Mouse (Mus musculus) embryonic stem cell, embryonic (primary cell): ENCODE measurements around the gene Trim9.

ENCODE experiments used
- CTCF ChIA-PET, 4 experiments: fragments of 300-600 bp in 2 of 4; fragments of 350-600 bp in 2 of 4; sonication (Branson Sonifier 250); formaldehyde crosslinking; loops; one replicate each; lab custom pipeline; 2022; ENCODE audit warnings: inconsistent platforms in 2 of 4; lab: Charles Lee
- POLR2A ChIA-PET, 4 experiments: fragments of 300-600 bp in 2 of 4; fragments of 350-600 bp in 2 of 4; sonication (Branson Sonifier 250); formaldehyde crosslinking; loops; one replicate each; lab custom pipeline; 2022; ENCODE audit warnings: antibody characterized with exemption in 4 of 4, inconsistent platforms in 1 of 4; lab: Charles Lee

Gene Trim9

GRCm38 (mm10) chr12:70283116-70283731 is 64.2 kb downstream of the Trim9 start:
- CTCF ChIA-PET: no interaction called here
- POLR2A ChIA-PET: no interaction called here

GRCm38 (mm10) chr12:70280930-70281329 is 66.5 kb downstream of the Trim9 start:
- CTCF ChIA-PET: interaction anchor here in 1 of 4 experiments (0.6 kb wide), 2 partner anchors 198 to 534 kb away, joined by 4 read pairs; no protein-coding TSS in a partner anchor
- POLR2A ChIA-PET: interaction anchor here in 2 of 4 experiments (0.7 to 1.3 kb wide), 2 partner anchors 10 to 1282 kb away, joined by 3 to 4 read pairs; no protein-coding TSS in a partner anchor

GRCm38 (mm10) chr12:70280381-70280780 is 67.0 kb downstream of the Trim9 start:
- ChIA-PET CTCF (interaction anchor here in 1 of 4 experiments (0.6 kb wide), 1 partner anchor 523 kb away, joined by 10 read pairs; no protein-coding TSS in a partner anchor), POLR2A (no interaction called here)

- ChIA-PET CTCF (interaction anchor here in 1 of 4 experiments (1.7 kb wide), 1 partner anchor 633 kb away, joined by 3 read pairs; no protein-coding TSS in a partner anchor), POLR2A (interaction anchor here in 1 of 4 experiments (0.6 to 0.7 kb wide), 2 partner anchors 12 to 28 kb away, joined by 6 to 9 read pairs; no protein-coding TSS in a partner anchor)
Observed at GRCm38 (mm10) chr12:70277071-70277939, 70.1 kb downstream of the Trim9 start.

GRCm38 (mm10) chr12:70269724-70270123 is 77.7 kb downstream of the Trim9 start:
- ChIA-PET POLR2A (interaction anchor here in 3 of 4 experiments (0.7 to 0.9 kb wide), 3 partner anchors 12 to 1816 kb away, joined by 3 to 6 read pairs (median 4); no protein-coding TSS in a partner anchor), CTCF (interaction anchor here in 1 of 4 experiments (0.6 kb wide), 1 partner anchor 177 kb away, joined by 4 read pairs; no protein-coding TSS in a partner anchor)

- ChIA-PET POLR2A (interaction anchor here in 1 of 4 experiments (0.7 kb wide), 1 partner anchor 25 kb away, joined by 4 read pairs; no protein-coding TSS in a partner anchor), CTCF (no interaction called here)
Observed at GRCm38 (mm10) chr12:70267314-70267713, 80.1 kb downstream of the Trim9 start.

- POLR2A ChIA-PET: no interaction called here
- CTCF ChIA-PET: interaction anchor here in 1 of 4 experiments (0.6 kb wide), 2 partner anchors 69 to 880 kb away, joined by 7 to 8 read pairs; no protein-coding TSS in a partner anchor
Observed at GRCm38 (mm10) chr12:70266494-70266931, 80.9 kb downstream of the Trim9 start.

- ChIA-PET POLR2A (interaction anchor here in 1 of 4 experiments (0.6 to 1.9 kb wide), 2 partner anchors 9 to 827 kb away, joined by 3 to 4 read pairs; no protein-coding TSS in a partner anchor), CTCF (interaction anchor here in 1 of 4 experiments (0.5 kb wide), 1 partner anchor 10 kb away, joined by 3 read pairs; no protein-coding TSS in a partner anchor)
Observed at GRCm38 (mm10) chr12:70263721-70264120, 83.7 kb downstream of the Trim9 start.

- ChIA-PET POLR2A (no interaction called here), CTCF (no interaction called here)
Observed at GRCm38 (mm10) chr12:70262271-70262953, 85.0 kb downstream of the Trim9 start.

GRCm38 (mm10) chr12:70251210-70251884 is 96.1 kb downstream of the Trim9 start:
- CTCF ChIA-PET: no interaction called here
- POLR2A ChIA-PET: no interaction called here

- POLR2A ChIA-PET: no interaction called here
- CTCF ChIA-PET: interaction anchor here in 1 of 4 experiments (0.7 kb wide), 1 partner anchor 49 kb away, joined by 3 read pairs; no protein-coding TSS in a partner anchor
Observed at GRCm38 (mm10) chr12:70249616-70250157, 97.7 kb downstream of the Trim9 start.

- ChIA-PET POLR2A (interaction anchor here in 1 of 4 experiments (0.7 kb wide), 1 partner anchor 34 kb away, joined by 3 read pairs; no protein-coding TSS in a partner anchor), CTCF (interaction anchor here in 1 of 4 experiments (0.7 kb wide), 1 partner anchor 58 kb away, joined by 3 read pairs; no protein-coding TSS in a partner anchor)
Observed at GRCm38 (mm10) chr12:70247683-70248474, 99.5 kb downstream of the Trim9 start.

- ChIA-PET POLR2A (no interaction called here), CTCF (interaction anchor here in 1 of 4 experiments (0.8 kb wide), 1 partner anchor 125 kb away, joined by 3 read pairs; no protein-coding TSS in a partner anchor)
Observed at GRCm38 (mm10) chr12:70242550-70242949, 104.9 kb downstream of the Trim9 start.

- ChIA-PET POLR2A (interaction anchor here in 1 of 4 experiments (0.7 kb wide), 1 partner anchor 309 kb away, joined by 4 read pairs; no protein-coding TSS in a partner anchor), CTCF (no interaction called here)
Observed at GRCm38 (mm10) chr12:70239741-70240140, 107.7 kb downstream of the Trim9 start.

- POLR2A ChIA-PET: no interaction called here
- CTCF ChIA-PET: interaction anchor here in 1 of 4 experiments (0.6 kb wide), 1 partner anchor 505 kb away, joined by 3 read pairs; no protein-coding TSS in a partner anchor
Observed at GRCm38 (mm10) chr12:70238604-70239003, 108.8 kb downstream of the Trim9 start.

- CTCF ChIA-PET: interaction anchor here in 2 of 4 experiments (0.5 to 1.5 kb wide), 9 partner anchors 8 to 675 kb away, joined by 3 to 9 read pairs (median 4); partner anchors contain the start of gene Trim9 (in 1 of the 2)
- POLR2A ChIA-PET: interaction anchor here in 1 of 4 experiments (0.6 to 0.7 kb wide), 2 partner anchors 87 to 124 kb away, joined by 4 to 5 read pairs; no protein-coding TSS in a partner anchor
Observed at GRCm38 (mm10) chr12:70234938-70235484, 112.4 kb downstream of the Trim9 start.
